In genomic region chr2:118064121-118064764, GRCm38 (mm10) we compare ENCODE assay signal across 19 mouse cellular contexts. TPM values are rescaled to one million over a fixed set of nuclear protein-coding genes. Genes with fewer than 3 reads are reported as not detected.
DNase-seq lines count a peak whose midpoint lies in the region; ATAC-seq lines count a peak whose summit lies in the region.
"Had no signal": no experiment of that assay in that cellular context is flagged by ENCODE, and none has a peak within 500 bp of the region (broad histone marks: within the 10 kb centered on the region; RNA-seq: fewer than 3 reads in every experiment).

No protein-coding gene starts in this region.

- no peak overlapping the region for H3K9ac ChIP-seq in lung, embryonic 16.5 days (ENCODE audit: low read length)
- H3K9ac ChIP-seq in embryonic facial prominence, embryonic 15.5 days, result no peak overlapping the region
- H3K9ac ChIP-seq: embryonic facial prominence, embryonic 13.5 days; heart, embryonic 13.5 days; liver, postnatal 0 days; midbrain, embryonic 12.5 days; neural tube, embryonic 15.5 days had no signal

- H3K4me3 ChIP-seq in lung, embryonic 16.5 days (ENCODE audit: low read length), result no peak overlapping the region
- no peak overlapping the region for H3K4me3 ChIP-seq in embryonic facial prominence, embryonic 15.5 days (replicated peaks)
- H3K4me3 ChIP-seq: embryonic facial prominence, embryonic 13.5 days; heart, embryonic 13.5 days; midbrain, embryonic 12.5 days; neural tube, embryonic 15.5 days had no signal

- H3K4me1 ChIP-seq in lung, embryonic 16.5 days (replicated peaks; ENCODE audit: control insufficient read depth, insufficient read depth, low read length), result 0 out of 2 replicates have a peak, but pooled peaks cover 2% of the 10 kb centered on the region
- H3K4me1 ChIP-seq in embryonic facial prominence, embryonic 15.5 days, result no peaks in the 10 kb centered on the region
- H3K4me1 ChIP-seq: embryonic facial prominence, embryonic 13.5 days; midbrain, embryonic 12.5 days; neural tube, embryonic 15.5 days had no signal

- WGBS in lung, embryonic 16.5 days, result 81% methylated on average over 11 of the region's 11 CpGs
- 80% methylated on average over 11 of the region's 11 CpGs for WGBS in embryonic facial prominence, embryonic 15.5 days

- no peak overlapping the region for H3K4me2 ChIP-seq in lung, embryonic 16.5 days (ENCODE audit: low read depth, low read length)
- H3K4me2 ChIP-seq in embryonic facial prominence, embryonic 15.5 days (replicated peaks), result no peak overlapping the region
- H3K4me2 ChIP-seq: embryonic facial prominence, embryonic 13.5 days; heart, embryonic 13.5 days; midbrain, embryonic 12.5 days; neural tube, embryonic 15.5 days had no signal

- intact Hi-C loops in gastrocnemius, postnatal 14 days (cut with DNase I; ENCODE audit: low total_unique reads), result no loop called here

- no peaks in the 10 kb centered on the region for H3K36me3 ChIP-seq in lung, embryonic 16.5 days (ENCODE audit: control insufficient read depth, insufficient read depth, low read length)
- H3K36me3 ChIP-seq in embryonic facial prominence, embryonic 15.5 days, result no peaks in the 10 kb centered on the region
- H3K36me3 ChIP-seq: embryonic facial prominence, embryonic 13.5 days; G1E; heart, embryonic 13.5 days; midbrain, embryonic 12.5 days; neural tube, embryonic 15.5 days had no signal

- DNase-seq in lung, postnatal 14 days, result no peak
- DNase-seq in gastrocnemius, postnatal 14 days, result peak; percentile 52
- DNase-seq in heart, postnatal 4 days, result peak; percentile 24
- DNase-seq in spleen, postnatal 36 days (ENCODE audit: low spot score in 2 of 2), result no peak
- DNase-seq in embryo, embryonic 10.5 days (ENCODE audit: low spot score), result no peak
- no peak for DNase-seq in adrenal gland, postnatal 4 days (ENCODE audit: low spot score in 2 of 2)
- DNase-seq: adrenal gland, adult 8-10 months; cerebellum, adult 11-12 months; layer of hippocampus, postnatal 36 days; liver; liver, postnatal 0 days had no signal

- peak overlapping the region; percentile 62 for H3K27ac ChIP-seq in lung, embryonic 16.5 days (ENCODE audit: low read length)
- H3K27ac ChIP-seq in embryonic facial prominence, embryonic 15.5 days (replicated peaks), result 0 out of 2 replicates have a peak overlapping the region, but pooled peaks have one; percentile 11
- H3K27ac ChIP-seq: embryonic facial prominence, embryonic 13.5 days; heart, embryonic 13.5 days; midbrain, embryonic 12.5 days; neural tube, embryonic 15.5 days had no signal

- peak; percentile 58 for ATAC-seq in lung, embryonic 16.5 days (ENCODE audit: low read depth)
- ATAC-seq in embryonic facial prominence, embryonic 15.5 days (ENCODE audit: insufficient number of reproducible peaks, low FRiP score, low TSS enrichment, low read depth), result peak; percentile 65
- ATAC-seq: inflammation-experienced regulatory T-cells, adult 6 months; liver, postnatal 0 days had no signal

- no peaks in the 10 kb centered on the region for H3K27me3 ChIP-seq in lung, embryonic 16.5 days (ENCODE audit: control insufficient read depth, insufficient read depth, low read depth, low read length)
- H3K27me3 ChIP-seq in embryonic facial prominence, embryonic 15.5 days, result no peaks in the 10 kb centered on the region
- H3K27me3 ChIP-seq: embryonic facial prominence, embryonic 13.5 days; heart, embryonic 13.5 days; midbrain, embryonic 12.5 days; neural tube, embryonic 15.5 days had no signal

- H3K9me3 ChIP-seq in lung, embryonic 16.5 days (ENCODE audit: control insufficient read depth, low read length), result no peaks in the 10 kb centered on the region
- no peaks in the 10 kb centered on the region for H3K9me3 ChIP-seq in embryonic facial prominence, embryonic 15.5 days (replicated peaks)
- H3K9me3 ChIP-seq: embryonic facial prominence, embryonic 13.5 days; heart, embryonic 13.5 days; midbrain, embryonic 12.5 days; neural tube, embryonic 15.5 days had no signal

RNA-seq across cellular contexts. Expression of gene Thbs1, which starts 47.4 kb away (rescaled TPM):
- 160 and 190 TPM in 2 replicates for polyA plus RNA-seq in lung, embryonic 16.5 days (2015; fragmentation: Nextera tagmentation; extraction: Ambion mirVana)
- polyA plus RNA-seq in embryonic facial prominence, embryonic 15.5 days (2015; fragmentation: Nextera tagmentation; extraction: Ambion mirVana), result 66.6 and 69.1 TPM in 2 replicates
- total RNA-seq in gastrocnemius, postnatal 14 days (2021), result 10 to 100 TPM; 21.7 to 23.0 TPM
- total RNA-seq in heart, postnatal 4 days (2021), result 10 to 100 TPM; 63.1 to 71.3 TPM
- 10 to 100 TPM; 27.0 to 31.6 TPM for total RNA-seq in adrenal gland, postnatal 4 days (2021)
- total RNA-seq: G1E had no signal

Comparison
In these comparisons a context has a peak if more than half of its experiments do, and no peak if none do; other contexts are left out.
1. DNase-seq: peak in gastrocnemius, postnatal 14 days (single experiment) and heart, postnatal 4 days (single experiment); none in lung, postnatal 14 days (single experiment), spleen, postnatal 36 days (0 of 2), embryo, embryonic 10.5 days (single experiment) and adrenal gland, postnatal 4 days (0 of 2).